Mouse (Mus musculus): Measurements from ENCODE around the gene Scarf2. TPM values are rescaled to one million over a fixed set of nuclear protein-coding genes. Genes with fewer than 3 reads are reported as not detected.

Gene Scarf2
- polyA plus RNA-seq (2016; fragmentation: Nextera tagmentation; extraction: Ambion mirVana): 16.8 and 24.5 TPM in 2 replicates

DNA sequence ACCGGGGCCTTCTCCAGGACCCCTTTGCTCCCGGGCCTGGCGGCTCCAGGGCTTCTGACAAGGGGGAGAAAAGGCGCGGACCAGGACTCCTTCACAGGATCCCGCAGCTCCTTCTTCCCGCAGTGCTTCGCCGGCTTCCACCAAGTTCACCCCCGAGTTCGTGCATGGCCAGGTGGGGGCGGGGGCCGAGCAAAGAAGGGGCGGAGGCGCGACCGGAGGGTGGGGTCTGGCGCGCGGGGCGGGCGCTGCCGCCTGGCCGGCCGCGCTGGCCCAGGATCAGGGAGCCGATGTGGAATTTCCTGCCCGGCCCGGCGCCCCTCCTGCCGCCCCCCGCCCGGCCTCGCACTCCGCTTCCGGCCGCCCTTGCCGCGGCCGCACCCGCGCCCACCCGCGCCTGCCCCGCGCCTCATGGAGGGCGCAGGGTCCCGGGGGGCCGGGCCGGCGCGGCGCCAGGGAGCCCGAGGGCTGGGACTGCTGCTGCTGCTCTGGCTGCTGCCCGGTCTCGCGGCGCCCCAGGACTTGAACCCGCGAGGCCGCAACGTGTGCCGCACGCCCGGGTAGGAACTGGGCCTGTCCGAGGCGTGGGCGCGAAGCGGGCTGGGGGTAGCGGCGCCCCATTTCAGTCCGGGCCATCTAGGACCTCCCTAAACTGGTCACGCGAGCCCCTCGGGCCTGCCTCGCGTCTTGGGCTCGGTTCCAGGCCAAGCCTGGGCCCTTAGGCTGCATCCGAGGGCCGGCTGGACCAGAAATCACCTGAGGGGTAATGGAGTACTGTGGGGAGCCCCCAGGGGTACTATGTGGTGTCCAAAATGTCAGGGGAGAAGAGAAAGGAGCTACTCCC, at the start of gene Scarf2:
TSS of gene Scarf2 (plus strand) at position 312 of the 841 bp plus-strand sequence.
- Histone ChIP-seq H3K4me1 (peaks cover 68% of the 10 kb centered on the region), H3K4me3 (peak within 1 kb of the TSS; percentile 78), H3K27me3 (ENCODE audit: low read depth, poor library complexity, severe bottlenecking) (peaks cover 46% of the 10 kb centered on the region), H3K36me3 (peaks cover 43% of the 10 kb centered on the region), H3K27ac (peak within 1 kb of the TSS; percentile 99), H3K9me3 (replicated peaks) (no peaks in the 10 kb centered on the region)
- DNase-seq (ENCODE audit: low spot score): peak; percentile 87
- WGBS: under 1% methylated on average over 79 of the region's 81 CpGs

DNA sequence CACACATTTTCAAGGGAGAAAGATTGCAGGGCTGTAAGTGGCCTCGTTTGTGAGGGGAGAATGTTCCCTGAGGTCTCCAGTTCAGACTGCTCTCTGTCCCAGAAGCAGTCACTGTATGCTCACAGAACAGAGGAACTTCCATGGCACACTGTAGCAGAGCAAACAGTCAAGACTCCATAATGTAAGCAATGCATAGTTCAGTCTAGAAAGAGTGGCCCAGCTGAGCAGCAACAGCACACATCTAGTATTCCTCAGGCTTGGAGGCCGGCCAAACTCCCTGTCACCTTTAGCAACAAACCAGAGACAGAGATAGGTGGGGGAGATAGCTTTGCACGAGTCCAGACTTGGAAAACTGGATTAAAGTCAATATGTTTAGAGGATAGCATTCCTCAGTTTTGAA, 44.1 kb upstream of the Scarf2 start:
- Histone ChIP-seq H3K4me1 (no peaks in the 10 kb centered on the region; the same call in 1 of the 2 replicates), H3K4me3 (no peak overlapping the region), H3K36me3 (no peaks in the 10 kb centered on the region), H3K27me3 (ENCODE audit: low read depth, poor library complexity, severe bottlenecking) (no peaks in the 10 kb centered on the region), H3K27ac (no peak overlapping the region), H3K9me3 (replicated peaks) (no peaks in the 10 kb centered on the region)
- DNase-seq (ENCODE audit: low spot score): no peak
- 31% methylated on average over 3 of the region's 3 CpGs for WGBS

DNA sequence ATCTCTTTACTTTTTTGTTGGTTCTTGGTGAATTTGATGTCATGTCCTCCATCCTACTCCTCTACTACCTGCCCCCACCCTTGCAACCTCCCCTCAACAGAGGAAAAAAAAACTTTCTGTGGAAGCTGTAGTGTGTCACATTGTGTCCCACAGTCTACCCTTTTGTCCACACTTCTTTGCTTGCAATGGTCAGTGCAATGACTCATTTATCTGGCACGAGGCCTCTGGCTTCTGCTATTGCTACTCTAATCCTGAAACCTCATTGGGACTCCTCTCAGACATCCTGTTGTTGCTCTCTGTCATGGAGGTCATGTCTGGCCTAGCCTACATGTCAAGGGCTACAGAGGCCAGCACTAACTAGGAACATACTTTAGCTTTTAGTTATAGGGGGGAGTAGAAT, 43.4 kb upstream of the Scarf2 start:
- Histone ChIP-seq H3K27ac (no peak overlapping the region), H3K4me3 (no peak overlapping the region), H3K36me3 (no peaks in the 10 kb centered on the region), H3K9me3 (replicated peaks) (no peaks in the 10 kb centered on the region), H3K4me1 (peaks cover under 1% of the 10 kb centered on the region), H3K27me3 (ENCODE audit: low read depth, poor library complexity, severe bottlenecking) (peaks cover 7% of the 10 kb centered on the region; the same call in 1 of the 2 replicates)
- WGBS: 61% methylated on average over 1 of the region's 1 CpGs
- DNase-seq (ENCODE audit: low spot score): no peak

DNA sequence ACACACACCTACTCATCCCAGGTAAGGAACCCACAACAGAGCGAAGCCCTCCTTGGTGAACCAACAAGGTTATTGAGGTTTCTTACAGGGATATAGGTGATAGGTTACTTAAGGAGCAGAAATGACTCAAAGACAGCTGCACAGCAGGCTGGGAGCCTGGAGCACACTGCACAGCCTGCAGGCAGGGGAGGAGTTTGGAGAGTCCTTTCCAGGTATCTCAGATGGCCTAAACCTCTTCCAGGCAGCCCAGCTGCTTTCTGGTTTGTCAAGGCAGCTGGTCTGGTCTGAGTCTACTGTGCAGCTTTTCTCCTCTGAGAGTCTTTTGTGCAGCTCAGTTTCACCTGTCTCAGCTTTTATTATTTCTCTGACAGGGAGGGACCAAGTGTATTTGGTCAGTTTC, 39.3 kb upstream of the Scarf2 start:
- Histone ChIP-seq H3K27ac (no peak overlapping the region), H3K4me3 (no peak overlapping the region), H3K4me1 (peaks cover 31% of the 10 kb centered on the region), H3K27me3 (ENCODE audit: low read depth, poor library complexity, severe bottlenecking) (peaks cover 10% of the 10 kb centered on the region; the same call in 1 of the 2 replicates), H3K9me3 (replicated peaks) (no peaks in the 10 kb centered on the region), H3K36me3 (peaks cover 14% of the 10 kb centered on the region)
- DNase-seq (ENCODE audit: low spot score): no peak
- WGBS: 92% methylated on average over 1 of the region's 1 CpGs

DNA sequence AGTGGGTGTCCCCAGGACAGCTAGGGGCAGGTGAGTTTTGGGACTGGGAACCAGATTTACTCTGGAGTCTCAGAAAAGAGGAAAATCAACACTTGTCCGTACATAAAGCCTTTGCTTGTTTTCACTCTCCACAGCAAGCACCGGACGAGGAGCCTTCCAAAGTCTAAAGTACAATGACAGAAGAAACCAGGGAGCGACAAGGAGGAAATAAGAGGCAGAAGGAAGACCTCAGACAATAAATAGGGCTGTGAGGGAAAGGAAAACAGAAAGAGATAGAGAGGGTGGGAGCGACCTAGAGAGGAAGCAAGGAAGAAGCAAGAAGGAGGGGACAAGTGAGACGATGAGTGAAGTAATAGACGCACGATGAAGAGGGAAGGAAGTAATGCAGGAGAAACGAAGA, 38.2 kb upstream of the Scarf2 start:
- Histone ChIP-seq H3K27ac (peak overlapping the region; percentile 97; the same call in 1 of the 2 replicates), H3K4me1 (peaks cover 31% of the 10 kb centered on the region)
- WGBS: 59% methylated on average over 9 of the region's 9 CpGs

GRCm38 (mm10) chr16:17759344-17759773, 37.7 kb upstream of the Scarf2 start, which contains the start of gene Klhl22:
Gene Klhl22 (plus strand): TSS chr16:17759618.
- DNase-seq (ENCODE audit: low spot score): peak; percentile 97
- Histone ChIP-seq H3K4me3 (peak within 1 kb of the TSS; percentile 78), H3K36me3 (peaks cover 28% of the 10 kb centered on the region), H3K27ac (peak within 1 kb of the TSS; percentile 97), H3K9me3 (replicated peaks) (no peaks in the 10 kb centered on the region), H3K27me3 (ENCODE audit: low read depth, poor library complexity, severe bottlenecking) (peaks cover 10% of the 10 kb centered on the region; the same call in 1 of the 2 replicates), H3K4me1 (peaks cover 31% of the 10 kb centered on the region)
- 2% methylated on average over 28 of the region's 28 CpGs for WGBS

More for the DNA sequence above, 38.2 kb upstream of the Scarf2 start:
- peaks cover 24% of the 10 kb centered on the region for H3K36me3 ChIP-seq
- no peak for DNase-seq (ENCODE audit: low spot score)
- peaks cover 10% of the 10 kb centered on the region; the same call in 1 of the 2 replicates for H3K27me3 ChIP-seq (ENCODE audit: low read depth, poor library complexity, severe bottlenecking)
- H3K9me3 ChIP-seq (replicated peaks): no peaks in the 10 kb centered on the region
- peak overlapping the region; percentile 78 for H3K4me3 ChIP-seq

- H3K4me3 ChIP-seq: peak overlapping the region; percentile 78
- peaks cover 32% of the 10 kb centered on the region for H3K36me3 ChIP-seq
- WGBS: 1% methylated on average over 54 of the region's 54 CpGs
- peaks cover 31% of the 10 kb centered on the region for H3K4me1 ChIP-seq
- peaks cover 10% of the 10 kb centered on the region; the same call in 1 of the 2 replicates for H3K27me3 ChIP-seq (ENCODE audit: low read depth, poor library complexity, severe bottlenecking)
- H3K27ac ChIP-seq: peak overlapping the region; percentile 97
- H3K9me3 ChIP-seq (replicated peaks): no peaks in the 10 kb centered on the region
- DNase-seq (ENCODE audit: low spot score): peak; percentile 70
Observed at GRCm38 (mm10) chr16:17759813-17760321, 37.2 kb upstream of the Scarf2 start.

GRCm38 (mm10) chr16:17760657-17761056, 36.4 kb upstream of the Scarf2 start:
- Histone ChIP-seq H3K27me3 (ENCODE audit: low read depth, poor library complexity, severe bottlenecking) (peaks cover 10% of the 10 kb centered on the region; the same call in 1 of the 2 replicates), H3K9me3 (replicated peaks) (no peaks in the 10 kb centered on the region), H3K4me3 (peak overlapping the region; percentile 78), H3K36me3 (peaks cover 40% of the 10 kb centered on the region), H3K4me1 (peaks cover 31% of the 10 kb centered on the region), H3K27ac (no peak overlapping the region)
- peak; percentile 67 for DNase-seq (ENCODE audit: low spot score)
- whole genome bisulfite sequencing: 42% methylated on average over 8 of the region's 8 CpGs

- no peak overlapping the region for H3K27ac ChIP-seq
- H3K36me3 ChIP-seq: peaks cover 44% of the 10 kb centered on the region
- WGBS: 37% methylated on average over 1 of the region's 1 CpGs
- H3K27me3 ChIP-seq (ENCODE audit: low read depth, poor library complexity, severe bottlenecking): peaks cover 10% of the 10 kb centered on the region; the same call in 1 of the 2 replicates
- H3K4me1 ChIP-seq: peaks cover 31% of the 10 kb centered on the region
- no peaks in the 10 kb centered on the region for H3K9me3 ChIP-seq (replicated peaks)
- DNase-seq (ENCODE audit: low spot score): no peak
- H3K4me3 ChIP-seq: no peak overlapping the region
Observed at GRCm38 (mm10) chr16:17761074-17761473, 36.0 kb upstream of the Scarf2 start.

DNA sequence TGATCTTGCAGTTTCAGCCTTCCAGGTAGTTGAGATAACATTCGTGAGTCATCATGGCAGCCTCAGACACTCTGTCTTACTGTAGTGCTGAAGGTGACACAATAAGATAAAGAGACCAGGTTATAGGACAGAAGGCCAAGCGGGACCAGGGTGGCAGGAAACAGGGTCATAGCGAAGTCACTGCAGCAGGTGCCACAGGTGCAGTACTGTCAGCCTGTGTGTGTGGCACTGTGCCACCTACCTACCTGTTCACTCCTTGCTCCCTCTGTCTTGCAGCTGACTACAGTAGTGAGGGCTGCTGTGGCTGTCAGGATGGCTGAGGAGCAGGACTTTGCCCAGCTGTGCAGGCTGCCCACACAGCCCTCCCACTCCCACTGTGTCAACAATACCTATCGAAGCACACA, 33.0 kb upstream of the Scarf2 start:
- DNase-seq (ENCODE audit: low spot score): no peak
- 89% methylated on average over 4 of the region's 4 CpGs for WGBS
- Histone ChIP-seq H3K9me3 (replicated peaks) (no peaks in the 10 kb centered on the region), H3K27me3 (ENCODE audit: low read depth, poor library complexity, severe bottlenecking) (no peaks in the 10 kb centered on the region), H3K4me3 (no peak overlapping the region), H3K36me3 (peaks cover 75% of the 10 kb centered on the region), H3K27ac (no peak overlapping the region), H3K4me1 (peaks cover 26% of the 10 kb centered on the region)

DNA sequence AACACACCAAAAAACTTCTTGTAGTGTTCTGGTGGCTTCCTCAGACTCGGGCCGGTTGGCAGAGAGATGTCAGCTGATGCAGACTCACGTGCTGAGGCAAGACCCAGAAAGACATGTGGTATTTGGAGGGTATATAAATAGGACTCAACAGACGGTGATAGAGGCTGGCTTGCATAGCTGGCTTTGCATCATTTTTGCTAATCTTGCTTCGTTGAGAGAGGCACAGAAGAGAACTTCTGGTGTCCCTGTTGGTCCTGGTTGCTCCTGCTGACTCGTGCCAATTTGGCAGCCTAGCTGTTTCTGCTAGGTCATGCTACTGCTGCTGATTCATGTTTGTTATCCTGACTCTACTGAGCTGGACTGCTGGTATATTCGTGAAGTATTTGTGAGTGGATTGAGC, 28.2 kb upstream of the Scarf2 start:
- Histone ChIP-seq H3K36me3 (peaks cover 96% of the 10 kb centered on the region), H3K4me3 (no peak overlapping the region), H3K4me1 (no peaks in the 10 kb centered on the region), H3K27me3 (ENCODE audit: low read depth, poor library complexity, severe bottlenecking) (no peaks in the 10 kb centered on the region), H3K9me3 (replicated peaks) (no peaks in the 10 kb centered on the region), H3K27ac (no peak overlapping the region)
- no peak for DNase-seq (ENCODE audit: low spot score)
- WGBS: 92% methylated on average over 7 of the region's 7 CpGs

- peaks cover 89% of the 10 kb centered on the region for H3K36me3 ChIP-seq
- no peak for DNase-seq (ENCODE audit: low spot score)
- H3K4me3 ChIP-seq: no peak overlapping the region
- no peaks in the 10 kb centered on the region for H3K9me3 ChIP-seq (replicated peaks)
- no peaks in the 10 kb centered on the region for H3K27me3 ChIP-seq (ENCODE audit: low read depth, poor library complexity, severe bottlenecking)
- no peak overlapping the region for H3K27ac ChIP-seq
- H3K4me1 ChIP-seq: no peaks in the 10 kb centered on the region
- WGBS: 84% methylated on average over 4 of the region's 4 CpGs
Observed at GRCm38 (mm10) chr16:17771117-17771865, 25.8 kb upstream of the Scarf2 start.

Measured in limb, embryonic 10.5 days (tissue).